Mouse (Mus musculus) liver, postnatal 0 days (tissue): ENCODE measurements around the gene Esrrg.

ENCODE experiments used
- CTCF ChIP-seq: sonication (generic); IDR thresholded peaks from 2 replicates; pipeline ENCODE4 v1.5.1; 2016; ENCODE audit warnings: antibody characterized with exemption, low read depth
- EP300 ChIP-seq: IDR thresholded peaks from 2 replicates; pipeline ENCODE4 v1.6.1; 2016; ENCODE audit warnings: antibody characterized with exemption, low read depth, mild to moderate bottlenecking

GRCm38 (mm10) chr1:187606271-187607040 lies 2.1 kb upstream of the Esrrg start:
- TF ChIP-seq CTCF (no peak), EP300 (no peak)
